Mouse (Mus musculus): ENCODE measurements around the gene Smarca2.
A peak's percentile ranks its signal among the peaks of the same experiment; 100 is the strongest.
"Not testable (repeated sequence)": the region's sequence is repeated elsewhere in the genome, so short reads cannot be mapped to it uniquely, and the experiment has no call there.

Gene Smarca2

DNA sequence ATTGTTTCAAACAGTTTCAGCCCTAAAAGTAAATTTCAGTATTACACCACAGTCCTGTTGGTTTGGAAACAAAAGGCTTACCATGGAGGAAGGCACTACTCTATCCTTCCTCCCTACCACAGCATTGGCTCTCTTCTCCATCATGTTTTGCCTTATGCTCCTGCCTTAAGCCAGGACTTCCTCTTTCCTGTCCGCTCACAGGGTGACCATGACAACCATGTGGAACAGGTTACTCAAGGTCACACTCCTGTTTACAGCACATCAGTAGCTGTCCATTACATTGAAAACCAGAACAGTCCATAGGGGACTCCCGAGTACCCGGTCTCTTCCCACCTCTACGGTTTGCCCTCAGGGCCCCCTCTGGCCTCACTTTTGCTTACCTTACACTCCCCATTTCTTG lies 92.3 kb downstream of the Smarca2 start:
- DNase-seq (ENCODE audit: low spot score) = no peak

DNA sequence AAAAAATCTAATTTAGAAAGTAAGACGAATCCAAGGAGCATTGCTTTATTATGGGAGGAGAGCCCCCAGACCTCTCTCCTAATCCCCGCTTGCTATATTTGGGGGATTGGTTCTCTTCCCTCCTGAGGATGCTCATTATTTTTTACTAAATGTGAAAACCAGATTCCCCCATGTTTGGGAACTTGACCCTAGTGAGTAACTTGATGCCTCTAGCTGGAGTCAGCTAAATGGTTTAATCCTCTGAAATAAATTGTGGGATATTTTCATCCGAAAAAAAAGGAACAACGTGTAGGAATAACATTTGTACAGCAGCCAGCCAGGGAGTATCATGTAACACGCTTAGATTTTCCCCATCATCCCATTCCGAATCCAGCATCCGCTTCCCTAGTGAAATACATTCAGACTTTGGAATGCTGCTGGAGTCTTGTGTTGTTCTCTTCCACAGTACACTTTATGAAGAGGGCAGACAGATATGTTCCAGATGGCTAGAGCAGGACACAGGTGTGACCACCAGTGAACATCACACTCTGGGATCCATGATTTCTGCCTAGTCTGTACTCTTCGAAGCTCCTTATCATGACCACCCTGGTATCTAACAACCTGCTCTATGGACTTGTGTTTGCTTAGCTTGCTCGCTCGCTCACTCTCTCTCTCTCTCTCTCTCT lies 99.8 kb downstream of the Smarca2 start:
- peak; percentile 34 for DNase-seq (ENCODE audit: low spot score)

DNA sequence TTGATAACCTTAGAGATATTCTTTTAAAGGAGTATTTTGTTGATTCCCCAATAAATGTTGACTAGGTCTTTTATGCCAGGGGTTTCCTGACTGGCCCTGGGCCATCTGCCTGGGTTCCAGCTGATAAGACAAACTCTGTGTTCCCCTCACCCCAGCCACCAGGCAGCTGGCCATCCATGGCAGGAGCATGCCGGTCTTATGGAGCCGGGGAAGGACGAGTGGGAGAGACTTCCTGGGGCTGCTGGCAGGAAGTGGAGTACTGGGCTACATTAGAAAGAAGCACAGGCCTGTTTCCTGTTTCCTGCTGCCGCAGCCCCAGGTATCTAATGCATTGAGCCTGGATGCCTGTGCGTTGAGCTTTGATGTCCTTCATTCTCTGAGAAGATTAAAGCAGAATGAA lies 102.1 kb downstream of the Smarca2 start:
- no peak for DNase-seq (ENCODE audit: low spot score)

DNA sequence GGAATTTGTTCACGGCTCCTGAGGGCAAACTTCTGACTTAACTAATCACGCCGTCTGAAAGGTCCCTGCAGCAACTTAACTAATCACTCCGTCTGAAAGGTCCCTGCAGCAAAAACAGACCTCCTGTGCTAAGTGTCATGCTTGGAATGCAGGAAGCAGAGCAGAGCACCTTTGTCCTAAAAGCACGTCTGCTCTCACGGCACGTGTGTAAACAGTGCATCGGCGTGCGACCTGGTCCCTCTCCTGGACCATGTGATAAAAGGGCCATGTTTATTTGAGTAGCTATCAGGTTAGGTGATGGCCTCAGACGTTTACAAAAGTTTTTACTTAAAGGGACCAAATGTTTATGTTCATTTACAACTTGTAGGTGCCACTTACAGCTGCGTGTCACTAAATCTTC lies 104.2 kb downstream of the Smarca2 start:
- DNase-seq (ENCODE audit: low spot score) = no peak

DNA sequence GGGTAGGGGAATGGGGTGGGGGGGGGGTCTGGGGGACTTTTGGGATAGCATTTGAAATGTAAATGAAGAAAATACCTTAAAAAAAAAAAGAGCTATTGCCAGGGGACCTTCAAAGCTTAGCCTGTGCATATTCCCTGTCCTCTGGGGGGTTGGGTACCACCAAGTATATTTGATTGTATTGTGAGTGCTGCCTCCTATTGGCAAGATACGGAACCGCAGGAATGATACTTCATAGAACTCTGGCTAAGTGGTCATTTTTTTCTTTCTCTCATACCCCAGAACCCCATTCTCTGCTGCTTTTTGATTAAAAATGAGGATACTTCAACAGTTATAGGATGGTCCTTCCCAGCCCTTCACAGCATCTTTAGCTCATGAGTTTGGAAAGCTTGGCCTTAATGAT lies 106.4 kb downstream of the Smarca2 start:
- peak; percentile 72 for DNase-seq (ENCODE audit: low spot score)

DNA sequence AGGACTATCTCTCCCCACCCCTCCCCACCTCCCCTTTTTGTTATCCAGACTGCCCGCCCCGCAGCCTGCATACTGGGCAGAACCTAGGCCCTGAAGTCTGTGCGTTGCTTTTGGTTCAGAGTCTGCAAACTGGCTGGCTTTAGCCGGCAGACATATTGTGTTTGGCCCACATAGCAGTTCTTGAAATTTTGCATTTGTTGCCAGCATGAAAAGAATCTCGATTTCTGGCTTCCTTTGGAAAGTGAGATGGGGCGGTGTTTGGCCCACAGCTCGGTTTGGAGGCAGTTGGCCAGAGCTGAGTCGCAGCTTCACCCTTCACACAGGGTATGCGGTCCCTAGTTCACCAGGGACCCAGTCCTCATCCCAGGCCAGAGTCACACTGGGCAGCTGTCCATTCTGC lies 111.4 kb downstream of the Smarca2 start:
- DNase-seq (ENCODE audit: low spot score) = no peak

DNA sequence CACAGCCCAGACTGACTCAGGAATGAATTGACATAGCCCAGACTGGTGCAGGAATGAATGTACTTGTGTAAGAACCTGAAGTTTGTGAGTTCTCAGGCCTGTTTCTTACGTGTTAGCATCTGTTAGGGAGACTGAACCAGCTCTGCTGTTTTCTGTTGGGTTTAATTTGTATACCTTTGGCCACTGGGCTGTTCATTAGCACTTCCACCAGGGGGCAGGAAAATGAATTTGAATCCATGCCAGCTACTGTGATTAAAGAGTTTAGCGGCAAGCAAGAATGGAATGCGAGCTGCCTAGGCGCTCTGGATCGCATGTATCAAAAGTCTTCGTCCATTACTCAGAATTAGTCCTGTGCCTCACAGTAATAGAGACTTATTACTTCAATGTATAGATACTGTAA lies 113.4 kb downstream of the Smarca2 start:
- peak; percentile 60 for DNase-seq (ENCODE audit: low spot score)

DNA sequence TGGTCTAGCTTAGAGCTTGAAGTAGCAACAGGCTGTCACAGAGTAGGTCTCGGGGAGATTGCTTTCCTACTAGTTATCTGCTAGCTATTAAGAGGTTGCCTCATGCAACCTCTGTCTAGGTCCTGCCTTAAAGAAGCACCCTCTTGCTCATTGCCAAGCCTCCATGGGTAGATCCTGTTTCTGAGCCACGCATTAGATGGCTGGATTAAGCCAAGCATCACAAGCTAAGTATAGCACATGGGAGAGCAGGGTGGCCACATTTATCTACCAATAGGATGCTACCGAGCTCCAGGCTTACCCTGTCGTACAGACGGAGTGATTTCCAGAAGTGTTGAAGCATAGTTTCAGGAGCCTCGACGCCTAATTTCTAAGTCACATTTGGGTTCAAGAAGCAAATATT lies 114.3 kb downstream of the Smarca2 start:
- DNase-seq (ENCODE audit: low spot score) = no peak

DNA sequence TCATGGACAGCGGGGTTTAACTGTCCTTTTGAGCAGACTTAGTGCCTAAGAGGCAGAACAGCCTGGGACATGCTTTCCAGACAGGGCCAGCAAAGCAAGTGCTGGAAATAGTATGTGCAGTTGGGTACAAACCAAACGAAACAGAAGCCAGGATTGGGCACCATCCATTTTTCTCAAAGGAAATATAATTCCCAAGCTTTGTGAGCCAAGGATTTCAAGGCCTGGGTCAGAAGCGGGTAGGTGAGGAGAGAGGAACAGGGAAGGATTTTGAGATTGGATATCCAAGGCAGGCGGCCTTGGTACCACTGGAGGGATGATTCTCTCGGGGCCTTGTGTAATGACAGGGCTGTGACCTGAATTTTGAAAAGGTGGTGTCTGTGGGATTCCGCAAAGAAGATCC lies 116.9 kb downstream of the Smarca2 start:
- DNase-seq (ENCODE audit: low spot score) = no peak

DNA sequence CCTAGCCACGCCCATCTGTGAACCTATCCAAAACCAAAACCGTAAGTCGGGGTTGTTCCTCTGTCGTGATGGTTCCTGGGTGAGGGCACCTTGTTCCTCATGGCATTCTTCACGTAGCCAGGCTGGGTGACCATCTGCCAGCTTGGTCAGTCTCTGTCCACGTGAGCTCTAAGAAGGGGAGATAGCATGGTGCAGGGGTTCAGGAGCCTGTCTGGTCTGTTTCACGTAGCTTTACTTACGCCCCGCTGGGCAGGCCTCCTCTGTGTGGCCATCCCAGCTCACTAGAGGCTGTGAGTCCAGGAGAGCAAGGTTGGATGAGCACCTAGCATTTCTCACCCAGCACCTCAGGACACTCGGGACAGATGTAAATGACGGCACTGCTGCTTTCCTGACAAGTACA lies 119.0 kb downstream of the Smarca2 start:
- DNase-seq (ENCODE audit: low spot score) = no peak

DNA sequence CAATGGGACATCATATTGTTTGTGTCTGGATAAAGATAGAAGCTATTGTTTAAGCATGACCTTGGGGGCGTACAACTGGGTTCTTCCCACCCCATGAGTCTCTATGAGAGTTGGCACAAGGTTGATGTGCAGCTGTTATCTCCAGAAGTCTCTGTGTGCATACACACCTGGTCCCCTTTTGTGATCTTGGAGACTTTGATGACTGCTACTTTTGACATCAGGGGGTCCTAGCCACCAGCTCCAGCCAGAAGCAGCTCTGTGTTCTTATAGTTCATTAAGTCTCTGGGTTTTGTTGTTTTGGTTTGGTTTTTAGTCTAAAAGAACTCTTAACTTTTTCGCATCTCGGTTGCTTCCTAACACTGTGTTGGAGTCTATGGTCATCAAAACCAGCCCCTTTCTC lies 119.8 kb downstream of the Smarca2 start:
- DNase-seq (ENCODE audit: low spot score) = no peak

DNA sequence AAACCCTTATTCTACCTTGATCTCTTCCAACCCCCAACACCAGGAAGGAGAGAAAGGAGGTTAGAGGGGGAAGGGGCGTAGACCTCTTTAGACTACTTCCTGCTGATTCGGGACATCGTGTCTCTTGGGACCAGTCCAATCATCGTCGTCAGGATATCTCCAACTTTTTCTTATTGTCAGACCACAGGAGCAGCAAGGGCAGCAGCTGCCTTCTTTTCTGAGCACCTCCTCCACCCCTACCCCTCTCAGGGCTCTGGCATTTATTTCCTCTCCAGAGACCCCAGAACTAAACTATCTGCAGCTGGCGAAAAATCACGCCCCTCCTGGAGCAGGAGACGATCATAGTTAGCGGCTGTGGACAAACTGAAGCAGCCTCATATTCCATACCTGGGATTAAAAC lies 122.9 kb downstream of the Smarca2 start:
- no peak for DNase-seq (ENCODE audit: low spot score)

DNA sequence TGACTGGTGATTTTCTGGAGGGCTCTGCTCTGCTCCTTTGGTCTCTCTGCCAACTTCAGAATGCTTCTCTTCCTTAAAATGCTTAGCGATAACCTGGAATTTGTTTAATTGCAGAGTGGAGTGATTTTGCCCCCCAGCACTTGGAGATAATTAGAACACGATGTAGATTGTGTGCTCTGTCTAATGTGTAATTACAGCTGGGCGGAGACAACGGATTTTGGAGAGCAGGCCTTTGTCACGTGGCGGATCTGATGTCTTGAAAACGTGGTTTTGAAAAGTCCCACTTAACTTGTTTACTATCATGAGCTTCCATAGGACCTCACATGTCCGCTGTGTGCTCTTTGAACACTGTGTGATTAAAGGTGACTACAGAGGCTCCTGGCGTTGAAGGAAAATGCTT lies 125.6 kb downstream of the Smarca2 start:
- no peak for DNase-seq (ENCODE audit: low spot score)

DNA sequence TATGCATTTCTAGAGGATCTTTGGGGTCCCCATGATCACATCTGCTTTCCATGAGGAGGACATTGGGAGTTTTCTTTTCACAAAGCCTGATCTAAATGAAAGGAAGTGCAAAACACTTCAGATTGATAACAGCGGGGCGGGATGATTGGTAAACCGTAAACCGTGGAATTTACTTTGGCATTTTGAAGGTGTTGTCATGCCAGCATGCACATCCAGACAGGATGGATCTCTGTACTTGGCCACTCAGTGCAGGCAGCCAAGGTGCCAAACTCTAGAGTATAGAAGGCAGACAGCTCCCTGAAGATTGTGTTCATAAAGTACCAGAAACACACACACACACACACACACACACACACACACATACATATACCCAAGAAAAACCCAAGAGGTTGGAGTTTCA lies 126.3 kb downstream of the Smarca2 start:
- DNase-seq (ENCODE audit: low spot score) = no peak

DNA sequence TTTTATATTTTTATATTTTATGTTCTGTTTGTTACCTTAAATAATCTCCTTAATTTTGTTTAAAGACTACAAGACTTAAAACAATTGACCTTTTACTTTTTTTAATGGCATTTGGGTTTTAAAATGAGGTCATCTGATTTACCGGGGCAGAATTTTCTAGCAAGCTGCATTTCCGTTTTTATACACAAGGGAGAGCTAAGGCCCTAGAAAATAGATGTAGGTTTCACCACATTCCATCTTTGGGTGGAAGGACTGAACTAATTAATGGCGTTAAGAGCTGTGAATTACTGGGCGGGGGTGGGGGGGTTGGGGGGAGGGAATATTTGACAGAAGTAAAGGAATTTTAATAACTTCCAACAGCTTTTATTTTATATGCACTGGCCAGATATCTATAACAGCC lies 127.0 kb downstream of the Smarca2 start:
- peak; percentile 73 for DNase-seq (ENCODE audit: low spot score)

DNA sequence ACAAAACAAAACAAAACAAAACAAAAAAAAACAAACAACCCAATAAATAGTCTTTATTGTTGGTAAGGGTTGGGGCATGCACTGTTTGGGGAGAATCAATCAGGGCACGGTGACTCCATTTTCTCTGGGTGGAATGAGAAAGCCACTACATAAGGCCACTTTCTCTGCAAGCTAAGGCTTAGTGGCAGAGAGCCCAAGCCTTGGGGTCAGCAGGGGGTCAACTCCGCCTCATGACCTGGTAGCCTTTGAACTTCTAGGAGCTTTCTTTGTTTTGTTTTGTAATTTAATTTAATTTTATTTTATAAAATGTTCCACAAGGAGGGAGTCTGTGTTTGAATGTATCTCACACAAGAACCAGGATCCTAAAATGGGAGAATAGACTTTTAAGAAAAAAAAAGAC lies 128.2 kb downstream of the Smarca2 start:
- DNase-seq (ENCODE audit: low spot score) = peak; percentile 54

DNA sequence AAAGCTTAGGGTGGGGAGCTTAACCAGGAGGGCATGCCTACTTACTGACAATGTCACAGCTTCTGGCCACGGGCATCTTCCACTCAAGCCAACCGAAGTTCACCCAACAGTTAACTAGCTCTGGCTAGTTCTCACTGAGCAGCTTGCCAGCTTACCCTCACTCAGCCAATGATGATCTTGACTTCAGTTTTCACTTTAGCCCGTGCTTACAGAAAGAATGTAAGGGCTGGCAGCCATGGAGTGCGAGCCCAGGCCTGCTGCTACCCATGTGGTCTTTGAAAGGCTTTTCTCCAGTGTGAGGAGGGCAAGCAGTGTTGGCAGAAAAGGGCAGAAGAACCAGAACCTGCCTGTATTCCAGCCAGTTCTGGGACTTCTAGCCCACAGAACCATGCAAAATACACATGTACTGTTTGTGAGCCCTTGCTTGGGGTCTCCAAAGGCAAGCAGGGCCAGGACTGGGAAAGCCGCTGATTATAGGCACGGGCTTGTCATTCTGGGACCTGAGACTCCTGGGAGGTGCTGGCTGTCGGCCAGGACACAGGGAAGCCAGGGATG lies 128.8 kb downstream of the Smarca2 start:
- DNase-seq (ENCODE audit: low spot score) = no peak

DNA sequence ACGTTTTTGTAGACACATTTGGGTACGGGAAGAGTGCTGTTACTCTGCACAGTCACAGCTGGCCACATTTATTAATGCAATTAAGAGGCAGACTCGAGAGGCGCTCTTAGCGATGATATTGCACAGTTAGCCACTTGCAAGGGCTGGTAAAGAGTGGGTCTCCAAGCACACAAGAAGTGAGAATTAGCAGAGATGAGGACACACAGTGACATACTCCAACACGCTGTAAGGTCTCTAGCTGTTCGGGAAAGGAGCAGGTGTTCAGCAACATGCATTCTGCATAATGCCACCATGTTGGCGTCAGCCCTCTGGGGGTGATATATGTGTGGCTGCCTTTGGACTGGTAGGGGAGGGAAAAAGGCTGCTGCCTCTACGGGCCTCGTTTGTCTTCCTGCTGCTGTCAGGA lies 129.9 kb downstream of the Smarca2 start:
- DNase-seq (ENCODE audit: low spot score) = no peak

DNA sequence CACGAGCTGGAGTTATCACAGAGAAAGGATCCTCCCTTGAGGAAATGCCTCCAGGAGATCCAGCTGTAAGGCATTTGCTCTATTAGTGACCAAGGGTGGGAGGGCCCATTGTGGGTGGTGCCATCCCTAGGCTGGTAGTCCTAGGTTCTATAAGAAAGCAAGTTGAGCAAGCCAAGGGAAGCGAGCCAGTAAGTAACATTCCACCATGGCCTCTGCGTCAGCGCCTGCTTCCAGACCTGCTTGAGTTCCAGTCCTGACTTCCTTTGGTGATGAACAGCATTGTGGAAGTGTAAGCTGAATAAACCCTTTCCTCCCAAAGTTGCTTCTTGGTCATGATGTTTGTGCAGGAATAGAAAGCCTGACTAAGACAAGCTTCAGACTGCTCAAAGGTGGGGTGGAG lies 140.2 kb downstream of the Smarca2 start:
- not testable (repeated sequence) for DNase-seq (ENCODE audit: low spot score)

DNA sequence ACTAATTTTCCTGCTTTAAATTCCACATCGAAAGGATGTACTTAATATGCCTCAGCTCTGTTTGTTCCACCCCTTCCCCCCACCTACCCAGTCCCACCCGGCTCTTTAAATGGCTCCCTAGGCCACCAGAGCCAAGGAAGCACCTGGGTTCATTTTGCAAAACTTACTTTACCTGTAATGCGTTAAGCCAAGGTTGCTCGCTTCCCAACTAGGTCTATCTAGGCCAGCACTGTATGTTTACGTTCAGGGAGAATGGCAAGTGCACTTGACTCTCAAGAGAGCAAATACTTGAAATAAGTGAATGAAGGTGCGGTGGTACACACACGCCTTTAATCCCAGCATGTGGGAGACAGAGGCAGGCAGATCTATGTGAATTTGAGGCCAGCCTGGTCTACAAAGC lies 140.7 kb downstream of the Smarca2 start:
- DNase-seq (ENCODE audit: low spot score) = no peak

DNA sequence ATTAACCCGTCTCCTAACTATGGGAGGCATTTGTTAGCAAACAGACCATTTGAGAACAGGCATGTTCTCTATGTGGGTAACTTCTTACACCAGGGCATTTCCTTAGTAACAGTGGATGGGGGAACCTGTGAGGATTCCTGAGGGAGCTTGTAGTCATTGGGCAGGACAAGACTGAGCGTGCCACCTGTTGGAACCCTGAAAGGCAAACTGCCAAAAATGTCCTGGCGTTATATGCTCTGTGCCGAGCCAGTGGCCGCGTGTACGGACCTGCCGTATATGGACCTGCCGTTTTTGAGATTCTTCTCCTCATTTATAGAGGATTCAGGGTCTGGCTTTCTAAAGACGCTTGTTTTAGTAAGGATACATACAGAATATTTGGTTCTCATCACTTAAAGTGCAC lies 141.4 kb downstream of the Smarca2 start:
- DNase-seq (ENCODE audit: low spot score) = no peak

DNA sequence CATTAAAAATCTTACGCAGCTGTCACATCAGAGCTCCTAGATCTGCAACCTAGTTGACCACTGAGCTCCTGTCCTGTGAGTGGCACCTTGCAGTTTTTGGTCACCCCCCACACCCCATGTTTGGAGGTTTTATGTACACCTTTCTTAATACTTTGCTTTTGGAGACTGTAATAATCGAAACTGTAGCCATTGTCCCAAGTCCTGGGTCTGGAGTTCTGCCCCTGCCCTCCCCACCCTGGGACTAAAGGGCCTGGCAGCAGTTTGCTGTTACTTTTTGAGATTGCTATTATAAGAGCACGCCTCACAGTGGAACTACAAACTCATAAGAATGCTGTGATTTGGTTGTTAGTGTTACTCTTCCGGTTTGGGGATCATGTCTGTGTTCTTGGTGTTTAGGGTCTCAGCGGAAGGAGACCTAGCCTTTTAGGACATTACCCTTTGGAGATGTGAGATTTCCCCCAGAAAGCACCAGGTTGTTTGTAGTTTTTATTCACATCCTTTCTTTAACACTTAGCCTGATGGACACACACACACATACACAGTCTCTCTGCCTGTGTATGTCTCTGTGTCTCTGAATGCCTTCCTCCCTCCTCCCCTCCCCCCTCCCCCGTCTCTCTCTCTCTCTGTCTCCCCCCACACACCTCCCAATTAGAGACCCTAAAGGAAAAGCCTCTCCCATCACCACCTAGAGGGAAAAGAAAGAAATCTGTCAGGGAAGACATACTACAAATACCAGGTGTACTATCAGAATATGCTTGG lies 142.0 kb downstream of the Smarca2 start:
- DNase-seq (ENCODE audit: low spot score) = peak; percentile 39

Data from embryo, embryonic 10.5 days (tissue).